Mouse (Mus musculus): ENCODE measurements around the gene Slc2a3. TPM values are rescaled to one million over a fixed set of nuclear protein-coding genes. Genes with fewer than 3 reads are reported as not detected.
"Not testable (repeated sequence)": the region's sequence is repeated elsewhere in the genome, so short reads cannot be mapped to it uniquely, and the experiment has no call there.

Slc2a3 gene
- polyA plus RNA-seq, 1 experiment from 2014 or later: 72.9 TPM

GRCm38 (mm10) chr6:122702480-122703124, 98.8 kb downstream of the Slc2a3 start:
- peak; percentile 40 for DNase-seq (ENCODE audit: low spot score)
- H3K4me1 ChIP-seq (ENCODE audit: control insufficient read depth, insufficient read depth, low read length): no peaks in the 10 kb centered on the region; the same call in 1 of the 2 replicates
- no peak overlapping the region for H3K27ac ChIP-seq (replicated peaks; ENCODE audit: low read depth, low read length)
- no peaks in the 10 kb centered on the region for H3K36me3 ChIP-seq (ENCODE audit: control insufficient read depth, insufficient read depth, low read length)
- H3K4me3 ChIP-seq (ENCODE audit: low read depth, low read length): no peak overlapping the region
- H3K9ac ChIP-seq (ENCODE audit: low read length): no peak overlapping the region
- H3K9me3 ChIP-seq (ENCODE audit: control insufficient read depth, low read length): no peaks in the 10 kb centered on the region
- H3K27me3 ChIP-seq (ENCODE audit: control insufficient read depth, insufficient read depth, low read length): peaks cover 7% of the 10 kb centered on the region
- ATAC-seq (ENCODE audit: insufficient number of reproducible peaks, low FRiP score, low TSS enrichment, low read depth): no peak
- H3K4me2 ChIP-seq (ENCODE audit: low read depth, severe bottlenecking): peak overlapping the region; percentile 25; the same call in 1 of the 2 replicates
- 4% methylated on average over 20 of the region's 20 CpGs for WGBS

GRCm38 (mm10) chr6:122701816-122702215, 99.6 kb downstream of the Slc2a3 start:
- Histone ChIP-seq H3K9me3 (ENCODE audit: control insufficient read depth, low read length) (no peaks in the 10 kb centered on the region), H3K27me3 (ENCODE audit: control insufficient read depth, insufficient read depth, low read length) (0 out of 2 replicates have a peak, but pooled peaks cover 2% of the 10 kb centered on the region), H3K27ac (replicated peaks; ENCODE audit: low read depth, low read length) (no peak overlapping the region), H3K9ac (ENCODE audit: low read length) (no peak overlapping the region), H3K36me3 (ENCODE audit: control insufficient read depth, insufficient read depth, low read length) (no peaks in the 10 kb centered on the region), H3K4me3 (ENCODE audit: low read depth, low read length) (no peak overlapping the region), H3K4me1 (ENCODE audit: control insufficient read depth, insufficient read depth, low read length) (no peaks in the 10 kb centered on the region; the same call in 1 of the 2 replicates), H3K4me2 (ENCODE audit: low read depth, severe bottlenecking) (no peak overlapping the region)
- WGBS: 85% methylated on average over 5 of the region's 5 CpGs
- no peak for ATAC-seq (ENCODE audit: insufficient number of reproducible peaks, low FRiP score, low TSS enrichment, low read depth)
- no peak for DNase-seq (ENCODE audit: low spot score)

GRCm38 (mm10) chr6:122699628-122700027, 101.8 kb downstream of the Slc2a3 start:
- H3K27me3 ChIP-seq (ENCODE audit: control insufficient read depth, insufficient read depth, low read length); H3K9me3 ChIP-seq (ENCODE audit: control insufficient read depth, low read length); H3K27ac ChIP-seq (replicated peaks; ENCODE audit: low read depth, low read length); H3K36me3 ChIP-seq (ENCODE audit: control insufficient read depth, insufficient read depth, low read length); H3K4me3 ChIP-seq (ENCODE audit: low read depth, low read length); H3K4me1 ChIP-seq (ENCODE audit: control insufficient read depth, insufficient read depth, low read length); H3K4me2 ChIP-seq (ENCODE audit: low read depth, severe bottlenecking); ATAC-seq (ENCODE audit: insufficient number of reproducible peaks, low FRiP score, low TSS enrichment, low read depth); H3K9ac ChIP-seq (ENCODE audit: low read length); DNase-seq (ENCODE audit: low spot score): not testable (repeated sequence)
- WGBS: 90% methylated on average over 2 of the region's 2 CpGs

- Histone ChIP-seq H3K4me1 (ENCODE audit: control insufficient read depth, insufficient read depth, low read length) (no peaks in the 10 kb centered on the region), H3K27me3 (ENCODE audit: control insufficient read depth, insufficient read depth, low read length) (no peaks in the 10 kb centered on the region), H3K36me3 (ENCODE audit: control insufficient read depth, insufficient read depth, low read length) (no peaks in the 10 kb centered on the region), H3K9ac (ENCODE audit: low read length) (no peak overlapping the region), H3K4me2 (ENCODE audit: low read depth, severe bottlenecking) (no peak overlapping the region), H3K9me3 (ENCODE audit: control insufficient read depth, low read length) (no peaks in the 10 kb centered on the region), H3K27ac (replicated peaks; ENCODE audit: low read depth, low read length) (no peak overlapping the region), H3K4me3 (ENCODE audit: low read depth, low read length) (no peak overlapping the region)
- 91% methylated on average over 3 of the region's 3 CpGs for WGBS
- ATAC-seq (ENCODE audit: insufficient number of reproducible peaks, low FRiP score, low TSS enrichment, low read depth) (no peak), DNase-seq (ENCODE audit: low spot score) (no peak)
These were observed 106.0 kb downstream of the Slc2a3 start for GRCm38 (mm10) chr6:122695398-122695797.

GRCm38 (mm10) chr6:122690082-122690481, 111.4 kb downstream of the Slc2a3 start:
- H3K27ac ChIP-seq (replicated peaks; ENCODE audit: low read depth, low read length): no peak overlapping the region
- H3K4me3 ChIP-seq (ENCODE audit: low read depth, low read length): no peak overlapping the region
- no peaks in the 10 kb centered on the region for H3K27me3 ChIP-seq (ENCODE audit: control insufficient read depth, insufficient read depth, low read length)
- H3K9ac ChIP-seq (ENCODE audit: low read length): no peak overlapping the region
- no peak overlapping the region for H3K4me2 ChIP-seq (ENCODE audit: low read depth, severe bottlenecking)
- DNase-seq (ENCODE audit: low spot score) (no peak), ATAC-seq (ENCODE audit: insufficient number of reproducible peaks, low FRiP score, low TSS enrichment, low read depth) (no peak)
- WGBS: 86% methylated on average over 5 of the region's 5 CpGs
- H3K9me3 ChIP-seq (ENCODE audit: control insufficient read depth, low read length): no peaks in the 10 kb centered on the region
- no peaks in the 10 kb centered on the region for H3K4me1 ChIP-seq (ENCODE audit: control insufficient read depth, insufficient read depth, low read length)
- no peaks in the 10 kb centered on the region for H3K36me3 ChIP-seq (ENCODE audit: control insufficient read depth, insufficient read depth, low read length)

- H3K9ac ChIP-seq (ENCODE audit: low read length): no peak overlapping the region
- WGBS: 83% methylated on average over 6 of the region's 6 CpGs
- H3K4me3 ChIP-seq (ENCODE audit: low read depth, low read length): no peak overlapping the region
- no peak overlapping the region for H3K4me2 ChIP-seq (ENCODE audit: low read depth, severe bottlenecking)
- H3K9me3 ChIP-seq (ENCODE audit: control insufficient read depth, low read length): no peaks in the 10 kb centered on the region
- no peaks in the 10 kb centered on the region for H3K4me1 ChIP-seq (ENCODE audit: control insufficient read depth, insufficient read depth, low read length)
- ATAC-seq (ENCODE audit: insufficient number of reproducible peaks, low FRiP score, low TSS enrichment, low read depth) (no peak), DNase-seq (ENCODE audit: low spot score) (no peak)
- H3K27ac ChIP-seq (replicated peaks; ENCODE audit: low read depth, low read length): no peak overlapping the region
- no peaks in the 10 kb centered on the region for H3K27me3 ChIP-seq (ENCODE audit: control insufficient read depth, insufficient read depth, low read length)
- no peaks in the 10 kb centered on the region for H3K36me3 ChIP-seq (ENCODE audit: control insufficient read depth, insufficient read depth, low read length)
These were observed 111.9 kb downstream of the Slc2a3 start for GRCm38 (mm10) chr6:122689411-122690055.

- ATAC-seq (ENCODE audit: insufficient number of reproducible peaks, low FRiP score, low TSS enrichment, low read depth) (no peak), DNase-seq (ENCODE audit: low spot score) (no peak)
- Histone ChIP-seq H3K9me3 (ENCODE audit: control insufficient read depth, low read length) (no peaks in the 10 kb centered on the region), H3K4me3 (ENCODE audit: low read depth, low read length) (no peak overlapping the region), H3K27me3 (ENCODE audit: control insufficient read depth, insufficient read depth, low read length) (no peaks in the 10 kb centered on the region), H3K4me1 (ENCODE audit: control insufficient read depth, insufficient read depth, low read length) (no peaks in the 10 kb centered on the region), H3K4me2 (ENCODE audit: low read depth, severe bottlenecking) (no peak overlapping the region), H3K27ac (replicated peaks; ENCODE audit: low read depth, low read length) (no peak overlapping the region), H3K36me3 (ENCODE audit: control insufficient read depth, insufficient read depth, low read length) (no peaks in the 10 kb centered on the region), H3K9ac (ENCODE audit: low read length) (no peak overlapping the region)
- 89% methylated on average over 13 of the region's 13 CpGs for WGBS
These were observed 114.7 kb downstream of the Slc2a3 start for GRCm38 (mm10) chr6:122686709-122687108.

- H3K36me3 ChIP-seq (ENCODE audit: control insufficient read depth, insufficient read depth, low read length): no peaks in the 10 kb centered on the region
- H3K4me2 ChIP-seq (ENCODE audit: low read depth, severe bottlenecking): no peak overlapping the region
- H3K4me1 ChIP-seq (ENCODE audit: control insufficient read depth, insufficient read depth, low read length): no peaks in the 10 kb centered on the region
- no peak overlapping the region for H3K27ac ChIP-seq (replicated peaks; ENCODE audit: low read depth, low read length)
- no peaks in the 10 kb centered on the region for H3K9me3 ChIP-seq (ENCODE audit: control insufficient read depth, low read length)
- H3K27me3 ChIP-seq (ENCODE audit: control insufficient read depth, insufficient read depth, low read length): no peaks in the 10 kb centered on the region
- H3K4me3 ChIP-seq (ENCODE audit: low read depth, low read length): no peak overlapping the region
- DNase-seq (ENCODE audit: low spot score) (no peak), ATAC-seq (ENCODE audit: insufficient number of reproducible peaks, low FRiP score, low TSS enrichment, low read depth) (no peak)
- H3K9ac ChIP-seq (ENCODE audit: low read length): no peak overlapping the region
- WGBS: 92% methylated on average over 3 of the region's 3 CpGs
These were observed 118.8 kb downstream of the Slc2a3 start for GRCm38 (mm10) chr6:122682646-122683045.
